Mouse (Mus musculus): ENCODE results near the gene Pias1.

The Pias1 gene

DNA sequence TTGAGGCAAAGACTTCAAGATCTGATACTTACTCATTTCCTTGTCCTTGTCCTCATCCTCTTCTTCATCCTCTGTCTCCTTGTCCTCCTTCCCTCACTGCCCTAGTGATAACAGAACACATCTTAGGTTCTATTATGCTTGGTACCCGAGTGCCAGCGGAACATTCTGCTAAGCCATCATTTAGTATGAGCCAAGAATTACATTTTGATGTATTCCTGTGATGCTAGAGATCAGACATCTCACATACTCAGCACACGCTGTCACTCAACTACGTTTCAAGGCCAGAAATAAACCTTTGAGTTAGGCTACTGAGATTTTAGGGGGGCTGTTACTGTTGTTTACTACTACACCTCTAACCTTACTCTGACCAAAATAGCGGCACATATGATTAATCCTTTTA, at the start of gene Pias1:
TSS of gene Pias1 (minus strand) at position 101 of the 400 bp plus-strand sequence.
- DNase-seq (ENCODE audit: low read depth, low spot score), result no peak

DNA sequence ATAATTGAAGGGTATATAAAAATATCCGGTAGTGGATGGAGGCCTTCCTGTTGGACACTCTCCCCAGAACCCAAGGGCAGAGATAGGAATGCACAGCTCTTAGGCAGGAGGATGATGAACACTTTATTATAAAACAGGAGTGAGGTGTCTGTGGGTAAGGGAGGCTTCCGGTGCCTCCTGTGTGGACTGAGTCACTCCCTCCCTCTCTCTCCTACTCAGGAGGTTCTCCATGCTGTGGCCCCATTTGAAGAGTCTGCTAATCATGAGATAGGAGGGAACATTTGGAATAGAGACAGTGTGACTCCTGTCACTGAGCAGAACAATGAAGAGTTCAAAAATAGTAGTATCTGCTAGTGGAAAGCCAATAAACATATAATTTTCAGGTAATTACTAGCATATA, 47.7 kb upstream of the Pias1 start:
- DNase-seq (ENCODE audit: low read depth, low spot score), result no peak

DNA sequence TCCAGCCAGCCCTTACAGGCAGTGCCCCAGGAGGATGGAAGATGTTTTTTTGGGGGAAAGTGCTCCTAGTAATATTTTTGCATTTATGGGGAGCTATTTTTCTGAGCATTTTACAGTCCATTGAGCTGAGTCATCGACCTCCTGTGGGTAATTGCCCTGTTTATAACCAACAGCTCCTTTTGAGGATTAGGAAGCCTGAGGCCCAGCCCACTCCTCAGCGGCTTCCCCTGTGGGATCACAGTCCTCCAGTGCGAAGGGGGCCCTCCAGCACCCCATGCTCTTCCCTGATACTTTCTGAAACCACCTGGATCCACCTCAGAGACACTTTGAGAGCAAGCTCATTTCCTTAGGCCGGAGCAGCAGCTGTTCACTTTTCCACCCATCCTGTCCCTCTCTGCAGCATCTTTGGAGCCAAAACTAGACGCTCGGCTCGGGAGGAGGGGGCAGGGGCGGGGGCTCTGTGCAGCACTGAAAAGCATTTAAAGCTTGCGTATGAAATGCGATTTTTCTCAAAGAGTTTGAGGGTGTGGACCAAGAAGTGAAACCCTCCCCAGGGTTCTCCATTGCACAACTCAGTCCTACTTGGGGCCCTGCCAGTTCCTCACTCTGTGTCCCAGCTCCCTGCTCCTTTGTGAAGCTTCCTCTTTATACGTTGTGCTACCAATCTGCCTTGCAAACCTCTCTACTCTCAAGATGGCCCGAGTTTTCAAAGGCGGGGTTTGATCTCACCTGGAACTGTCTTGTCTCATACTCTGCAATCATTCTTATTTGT, 43.5 kb upstream of the Pias1 start:
- no peak for DNase-seq (ENCODE audit: low read depth, low spot score)

DNA sequence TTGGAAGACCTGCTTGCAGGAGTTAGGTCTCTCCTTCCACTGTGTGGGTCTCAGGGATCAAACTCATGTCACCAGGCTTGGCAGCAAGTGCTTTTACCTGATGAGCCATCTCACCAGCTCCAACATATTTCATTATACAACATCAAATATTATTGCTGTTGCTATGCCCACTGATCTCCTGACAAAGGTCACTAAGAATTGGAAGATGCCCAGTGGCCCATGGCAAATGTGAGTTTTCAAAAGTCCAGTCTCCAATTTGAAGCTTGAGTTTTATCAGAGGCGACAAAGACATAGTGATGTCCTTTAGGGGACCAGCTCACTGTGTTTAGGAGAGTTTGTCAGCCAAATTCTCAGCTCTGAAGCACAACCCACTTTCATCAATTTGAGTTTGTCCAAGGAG, 34.8 kb upstream of the Pias1 start:
- no peak for DNase-seq (ENCODE audit: low read depth, low spot score)

DNA sequence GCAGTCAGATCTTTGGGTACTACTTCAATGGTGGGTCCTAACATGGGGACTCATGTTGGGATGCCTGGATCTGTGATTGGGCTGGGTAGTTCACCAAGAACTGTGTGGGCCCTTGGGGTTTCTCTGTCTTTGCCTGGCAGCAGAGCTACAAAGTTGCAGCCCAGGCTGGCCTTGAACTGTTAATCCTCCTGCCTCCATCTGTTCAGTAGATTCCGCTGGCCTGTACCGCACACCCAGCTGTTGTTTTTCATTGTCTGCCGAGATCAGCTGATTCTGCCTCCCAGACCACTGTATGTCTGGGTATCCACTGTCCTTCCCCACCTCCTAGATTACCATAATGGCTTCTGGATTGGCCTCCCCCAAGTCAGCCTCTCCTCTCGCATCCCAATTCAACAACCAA, 19.6 kb upstream of the Pias1 start:
- DNase-seq (ENCODE audit: low read depth, low spot score), result no peak

DNA sequence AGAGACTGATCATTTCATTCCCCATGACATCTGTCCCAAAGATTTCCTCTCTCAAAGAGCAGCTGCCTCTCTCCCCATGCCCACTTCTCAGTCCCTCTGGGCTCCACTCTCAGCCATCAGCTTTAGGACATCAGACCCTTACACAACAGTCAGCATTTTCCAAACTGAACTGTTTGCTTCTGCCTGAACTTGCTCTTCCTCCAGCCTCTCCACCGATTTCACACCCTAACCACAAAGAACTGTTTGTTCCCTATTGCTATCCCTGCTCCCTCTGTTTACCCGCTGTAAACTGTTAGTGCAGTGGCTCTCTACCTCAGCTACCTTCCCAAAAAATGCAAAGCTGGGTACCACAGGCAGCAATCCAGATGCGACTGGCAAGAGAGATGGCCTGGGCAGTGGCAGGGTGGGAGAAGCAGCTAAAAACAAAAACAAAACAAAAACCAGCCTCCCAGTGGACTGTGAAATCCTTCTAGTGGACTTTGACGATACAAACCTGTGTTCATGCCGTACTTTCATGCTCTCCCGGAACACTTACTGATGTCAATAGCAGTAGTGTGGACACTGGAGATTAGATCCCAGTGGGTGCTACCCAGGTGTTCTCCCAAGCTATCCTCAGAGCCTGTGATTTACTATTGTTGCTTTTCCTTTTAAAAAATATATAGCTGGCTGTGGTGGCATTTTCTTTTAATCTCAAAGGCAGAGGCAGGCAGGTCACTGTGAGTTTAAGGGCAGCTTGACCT, 18.5 kb upstream of the Pias1 start:
- no peak for DNase-seq (ENCODE audit: low read depth, low spot score)

DNA sequence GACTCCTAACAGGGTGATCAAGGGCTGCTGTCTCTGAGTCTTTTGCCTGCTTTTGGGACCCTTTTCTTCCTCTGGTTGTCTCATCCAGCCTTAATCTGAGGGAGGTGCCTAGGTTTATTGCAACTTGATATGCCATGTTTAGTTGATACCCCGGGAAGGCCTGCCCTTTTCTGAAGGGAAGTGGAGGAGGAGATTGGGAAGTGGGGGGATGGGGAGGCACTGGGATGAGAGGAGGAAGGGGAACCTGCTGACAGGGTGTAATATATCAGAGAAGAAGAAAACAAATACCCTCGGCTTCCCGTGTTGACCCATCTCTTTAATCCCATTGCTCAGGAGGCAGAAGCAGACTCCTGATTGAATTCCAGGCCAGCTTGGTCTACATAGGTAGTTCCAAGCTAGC, 10.8 kb upstream of the Pias1 start:
- DNase-seq (ENCODE audit: low read depth, low spot score), result no peak

DNA sequence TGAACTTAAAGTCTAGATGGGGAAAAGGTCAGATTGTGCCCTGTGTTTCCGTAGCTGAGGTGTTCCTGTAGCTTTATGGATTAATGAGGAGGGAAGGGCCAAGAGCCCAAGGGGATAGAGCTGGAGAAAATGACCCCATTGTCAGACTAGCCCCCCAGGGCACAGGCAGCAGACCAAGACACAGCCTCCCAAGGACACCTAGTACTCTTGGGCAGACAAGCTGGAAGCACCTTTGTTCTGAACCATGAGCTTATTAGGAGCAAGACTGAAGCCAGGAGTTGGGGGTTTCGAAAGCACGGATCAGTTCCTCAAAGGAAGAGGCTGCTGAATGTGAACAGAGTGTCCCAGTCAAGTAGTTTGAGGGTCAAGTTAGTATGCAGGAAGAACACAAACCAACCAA, 9.9 kb upstream of the Pias1 start:
- no peak for DNase-seq (ENCODE audit: low read depth, low spot score)

DNA sequence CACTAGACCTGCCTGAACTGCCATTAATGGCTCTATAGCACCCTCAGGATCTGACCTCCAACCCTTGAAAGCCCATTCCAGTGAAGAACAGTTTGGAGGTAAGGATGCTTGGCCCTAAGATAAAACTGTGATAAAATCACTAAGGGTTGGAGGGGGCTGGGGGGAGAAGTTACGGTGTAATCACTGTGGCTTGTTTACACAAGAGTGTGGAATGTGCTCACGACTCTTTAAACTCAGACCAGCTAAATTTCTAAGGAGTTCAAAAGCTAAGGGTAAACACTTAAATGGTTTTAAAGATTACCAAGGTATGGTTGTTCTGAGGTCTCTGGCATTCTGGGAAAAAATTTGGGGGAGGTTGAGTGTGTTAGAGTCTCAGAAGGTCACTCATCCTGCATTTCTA, 7.5 kb upstream of the Pias1 start:
- DNase-seq (ENCODE audit: low read depth, low spot score), result no peak

DNA sequence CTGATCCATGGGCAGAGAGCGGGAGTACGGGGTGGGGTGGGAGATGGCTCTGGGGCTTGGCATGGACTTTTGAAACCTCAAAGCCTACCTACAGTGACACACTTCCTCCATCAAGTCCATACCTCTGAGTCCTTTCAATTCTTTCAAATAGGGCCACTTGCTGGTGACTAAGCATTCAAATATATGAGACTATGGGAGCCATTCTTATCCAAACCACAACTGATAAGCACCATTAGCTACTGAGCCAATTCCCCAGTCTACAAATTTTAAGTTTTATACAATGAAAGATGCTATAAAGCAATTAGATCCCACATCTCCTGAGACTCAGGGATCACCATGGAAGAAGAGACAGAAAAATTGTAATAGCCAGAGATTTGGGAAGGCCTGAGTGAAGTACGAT, 2.4 kb upstream of the Pias1 start:
- DNase-seq (ENCODE audit: low read depth, low spot score), result no peak

DNA sequence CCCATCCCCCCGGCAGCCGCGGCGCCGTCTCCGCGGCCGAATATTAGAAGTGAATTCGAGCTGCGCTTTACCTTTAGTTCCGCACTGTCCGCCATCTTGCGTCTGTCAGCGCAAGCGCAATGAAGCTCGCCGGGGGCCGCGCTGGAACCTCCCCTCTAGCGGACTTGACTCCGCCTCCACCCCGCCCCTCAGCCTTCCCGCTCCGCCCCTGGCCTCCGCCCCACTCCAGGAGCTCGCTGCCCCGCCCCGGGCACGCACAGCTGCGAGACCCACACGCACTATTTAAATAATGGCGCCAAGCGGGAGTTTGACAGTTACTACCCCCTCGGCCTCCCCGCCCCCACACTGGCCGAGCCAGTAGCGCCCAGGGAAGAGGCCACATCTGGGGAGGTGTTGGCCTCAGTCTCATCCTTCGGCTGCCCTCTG, 6.9 kb downstream of the Pias1 start:
- DNase-seq (ENCODE audit: low read depth, low spot score), result peak; percentile 97

DNA sequence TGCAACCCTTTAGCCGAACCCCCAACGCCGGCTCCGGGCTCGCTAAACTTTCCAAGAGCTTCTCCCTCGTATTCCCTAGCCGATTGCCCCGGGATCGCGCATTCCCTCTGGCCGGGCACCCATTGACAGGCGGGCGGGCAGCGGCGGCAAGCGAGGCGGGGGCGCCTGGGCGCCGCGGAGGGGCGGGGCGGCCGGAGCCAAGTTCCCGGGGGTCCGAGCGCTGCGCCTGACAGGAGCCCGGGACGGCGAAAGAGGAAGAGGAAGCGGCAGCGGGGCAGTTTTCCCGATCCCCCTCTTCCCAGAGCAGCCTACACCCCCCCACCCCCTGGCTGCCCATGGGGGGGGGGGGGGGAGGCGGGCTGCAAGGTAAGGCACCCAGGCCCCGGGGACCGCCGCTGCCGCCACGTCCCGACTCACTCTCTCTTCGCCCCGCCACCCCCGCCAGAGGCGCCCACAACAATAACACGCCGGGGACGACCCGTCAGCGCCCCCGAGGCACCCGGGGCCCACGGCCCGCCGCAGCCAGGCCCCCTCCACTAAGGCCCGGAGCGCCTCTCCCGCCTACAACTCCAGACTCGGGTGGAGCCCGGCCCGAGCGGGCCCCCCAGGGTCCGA, 7.5 kb downstream of the Pias1 start:
- peak; percentile 31 for DNase-seq (ENCODE audit: low read depth, low spot score)

DNA sequence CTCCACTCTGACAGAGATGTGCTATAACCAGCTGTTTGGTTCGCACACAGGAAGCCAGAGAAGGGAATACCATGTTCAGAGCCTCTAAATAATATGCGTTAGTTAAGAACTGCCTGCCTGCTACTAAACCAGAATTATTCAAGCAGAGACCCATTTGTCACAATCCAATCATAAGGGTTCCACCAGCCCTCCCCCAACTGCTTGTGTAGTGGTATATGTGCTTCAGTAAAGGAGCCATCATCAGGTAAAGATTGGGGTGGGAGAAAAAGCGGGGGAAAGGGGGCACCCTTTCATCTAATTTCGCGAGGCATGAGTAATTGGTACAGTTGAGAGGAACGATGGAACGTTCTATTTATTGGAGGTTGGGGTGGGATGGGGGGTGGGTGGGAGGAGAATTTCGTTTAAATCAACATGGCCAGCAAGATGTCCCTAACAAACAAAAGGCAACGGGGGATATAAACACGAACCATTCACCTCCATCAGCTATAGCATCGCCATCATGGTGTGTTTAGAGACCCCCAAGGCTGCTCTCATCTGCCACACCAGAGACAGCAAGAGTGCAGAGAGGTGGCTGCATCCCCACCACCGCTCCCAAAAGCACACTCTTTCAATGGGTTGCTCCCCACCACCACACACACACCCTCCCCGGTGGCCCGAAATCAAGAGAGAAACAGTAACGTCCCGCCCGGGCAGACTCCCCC, 8.1 kb downstream of the Pias1 start:
- DNase-seq (ENCODE audit: low read depth, low spot score), result no peak

DNA sequence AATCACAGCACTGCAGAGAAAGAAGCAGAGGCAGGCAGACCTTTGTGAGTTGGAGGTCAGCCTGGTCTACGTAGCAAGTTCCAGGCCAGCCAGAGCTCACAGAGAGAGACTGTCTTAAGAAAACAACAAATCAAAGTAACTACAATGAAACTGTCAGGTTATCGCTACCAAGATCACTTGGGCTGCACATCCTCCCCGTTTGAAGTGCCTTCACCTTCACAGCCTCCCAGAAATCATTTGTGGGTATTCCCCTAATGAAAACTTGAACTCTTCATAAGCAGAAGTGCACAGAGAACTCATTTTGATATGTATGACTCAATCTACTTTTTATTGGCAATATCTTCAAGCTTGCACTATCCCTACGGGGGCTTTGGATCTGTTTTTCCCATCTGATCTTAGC, 10.6 kb downstream of the Pias1 start:
- DNase-seq (ENCODE audit: low read depth, low spot score), result no peak

DNA sequence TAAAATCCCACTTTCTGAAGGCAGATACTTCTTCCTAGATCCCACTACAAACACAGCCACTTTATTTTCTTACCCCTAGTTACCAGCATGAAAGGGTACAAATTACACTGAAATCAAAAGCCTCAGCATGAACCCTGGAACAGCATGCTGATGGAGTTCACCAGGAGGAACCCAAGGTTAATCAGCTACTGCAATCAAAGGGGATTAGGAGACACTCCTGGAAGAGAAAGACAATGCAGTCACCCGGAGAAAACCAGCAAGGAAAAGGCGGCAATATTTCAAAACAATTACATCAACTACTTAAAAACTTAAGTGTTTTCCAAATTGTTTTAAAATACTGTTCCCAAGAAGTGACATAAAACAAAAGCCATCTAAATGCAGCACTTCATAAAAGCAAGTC, 11.9 kb downstream of the Pias1 start:
- no peak for DNase-seq (ENCODE audit: low read depth, low spot score)

DNA sequence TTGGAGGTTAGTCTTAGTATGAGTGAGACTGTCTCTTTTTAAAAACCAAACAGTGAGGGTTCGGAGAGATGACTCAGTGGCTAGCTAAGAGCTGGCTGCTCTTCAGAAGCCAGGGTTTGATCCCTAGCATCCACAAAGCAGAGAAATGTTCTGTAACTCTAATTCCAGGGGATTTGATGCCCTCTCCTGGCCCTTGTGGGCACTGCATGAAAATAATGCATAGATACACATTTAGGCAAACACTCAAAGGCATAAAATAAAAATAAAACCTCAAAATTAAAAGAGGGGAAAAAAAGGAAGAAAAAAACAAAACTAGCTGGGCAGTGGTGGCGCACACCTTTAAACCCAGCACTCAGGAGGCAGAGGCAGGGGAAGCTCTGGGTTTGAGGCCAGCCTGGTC, 13.3 kb downstream of the Pias1 start:
- DNase-seq (ENCODE audit: low read depth, low spot score), result no peak

DNA sequence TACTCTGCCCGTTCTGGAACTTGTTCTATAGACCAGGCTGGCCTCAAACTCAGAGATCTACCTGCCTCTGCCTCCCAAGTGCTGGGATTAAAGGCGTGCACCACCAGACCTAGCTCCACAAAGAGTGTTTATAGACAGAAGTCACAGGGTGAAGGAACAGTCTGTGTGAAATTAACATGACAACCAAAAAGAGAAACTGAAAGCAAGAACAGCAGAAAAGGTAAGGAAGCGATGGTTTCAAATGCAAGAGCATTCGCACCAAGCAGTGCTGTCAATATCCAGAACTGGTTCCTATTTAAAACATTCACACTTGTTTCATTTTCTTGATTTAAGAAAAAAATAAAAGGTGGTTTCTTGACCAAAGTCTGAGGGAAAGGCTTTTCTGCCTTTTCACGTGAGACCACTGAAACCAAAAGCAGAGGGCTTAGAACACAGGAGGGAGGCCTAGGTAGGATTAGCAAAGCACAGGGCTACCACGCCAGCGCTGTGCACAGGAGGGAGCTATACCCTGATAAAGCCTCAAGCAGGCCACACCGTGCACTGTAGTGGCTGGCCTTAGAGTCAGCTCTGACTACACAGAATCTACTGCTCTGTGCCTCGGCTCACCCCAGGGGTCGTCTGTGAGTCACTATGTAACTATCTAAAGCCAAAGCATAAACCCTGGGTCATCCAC, 15.5 kb downstream of the Pias1 start:
- peak; percentile 13 for DNase-seq (ENCODE audit: low read depth, low spot score)

DNA sequence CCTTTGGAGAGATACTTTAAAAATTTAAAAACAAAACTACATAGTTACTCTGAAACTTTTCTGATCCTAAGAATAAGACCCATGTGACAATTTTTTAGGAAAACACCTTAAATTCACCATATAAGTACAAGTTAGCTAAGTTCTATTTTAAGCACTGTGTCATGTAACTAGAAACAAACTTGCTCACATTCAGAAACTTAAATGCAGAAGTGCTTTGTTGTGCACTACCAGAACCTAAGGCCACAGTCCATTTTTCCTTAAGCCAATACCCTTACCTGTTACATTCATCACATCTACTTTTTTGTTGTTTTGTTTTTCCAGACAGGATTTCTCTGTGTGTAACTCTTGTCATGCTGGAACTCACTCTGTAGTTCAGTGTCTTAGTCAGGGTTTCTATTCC, 17.4 kb downstream of the Pias1 start:
- DNase-seq (ENCODE audit: low read depth, low spot score), result no peak

DNA sequence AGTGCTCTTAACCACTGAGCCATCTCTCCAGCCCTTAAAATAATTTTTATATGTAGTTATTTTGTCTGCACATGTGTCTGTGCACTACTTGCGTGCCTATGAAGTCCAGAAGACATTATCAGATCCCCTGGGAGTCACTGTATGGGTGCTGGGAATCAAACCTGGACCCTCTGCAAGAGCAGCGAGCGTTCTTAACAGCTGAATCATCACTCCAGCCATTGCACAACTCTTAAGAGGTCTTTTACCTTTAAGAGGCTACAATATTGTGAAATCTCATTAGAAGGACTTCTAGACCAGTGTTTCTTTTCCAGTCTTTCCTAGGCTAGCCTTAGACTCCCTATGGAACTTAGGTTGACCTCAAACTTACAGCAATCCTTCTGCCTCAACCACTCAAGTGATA, 21.7 kb downstream of the Pias1 start:
- no peak for DNase-seq (ENCODE audit: low read depth, low spot score)

DNA sequence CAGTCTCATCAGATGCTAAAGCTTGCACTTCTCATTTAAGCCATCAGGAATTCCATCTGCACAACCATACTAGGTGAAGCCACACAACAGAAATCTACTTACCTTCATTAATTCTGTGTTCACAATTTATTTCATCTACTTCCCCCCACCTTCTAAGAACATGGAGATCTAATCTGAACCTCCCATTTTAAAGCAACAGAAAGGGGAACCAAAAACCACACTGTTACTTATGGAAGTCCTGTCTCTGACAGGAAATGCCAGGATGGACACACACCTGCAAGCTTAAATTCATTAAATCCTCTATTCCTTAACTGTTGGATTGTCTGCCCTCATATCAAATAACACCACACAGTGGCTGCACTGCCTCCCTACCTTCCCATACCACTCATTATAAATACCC, 35.0 kb downstream of the Pias1 start:
- no peak for DNase-seq (ENCODE audit: low read depth, low spot score)

DNA sequence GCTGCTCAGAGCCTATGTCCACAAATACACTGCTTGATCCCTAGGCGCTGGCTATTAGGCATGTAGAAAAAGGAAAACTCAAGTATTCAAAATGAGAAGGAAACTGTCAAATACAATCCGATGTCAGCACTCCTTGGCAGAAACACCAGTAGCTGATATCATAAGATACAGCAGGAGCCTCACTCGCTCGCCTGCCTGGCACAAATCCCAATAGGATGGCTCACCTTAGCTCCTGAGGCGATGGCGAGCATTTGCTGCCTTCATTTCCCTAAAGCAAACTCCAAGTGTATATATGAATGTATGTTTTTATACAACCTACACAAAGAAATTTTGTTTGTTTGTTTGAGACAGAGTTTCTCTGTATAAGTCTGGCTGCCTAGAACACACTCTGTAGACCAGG, 42.4 kb downstream of the Pias1 start:
- DNase-seq (ENCODE audit: low read depth, low spot score), result no peak

DNA sequence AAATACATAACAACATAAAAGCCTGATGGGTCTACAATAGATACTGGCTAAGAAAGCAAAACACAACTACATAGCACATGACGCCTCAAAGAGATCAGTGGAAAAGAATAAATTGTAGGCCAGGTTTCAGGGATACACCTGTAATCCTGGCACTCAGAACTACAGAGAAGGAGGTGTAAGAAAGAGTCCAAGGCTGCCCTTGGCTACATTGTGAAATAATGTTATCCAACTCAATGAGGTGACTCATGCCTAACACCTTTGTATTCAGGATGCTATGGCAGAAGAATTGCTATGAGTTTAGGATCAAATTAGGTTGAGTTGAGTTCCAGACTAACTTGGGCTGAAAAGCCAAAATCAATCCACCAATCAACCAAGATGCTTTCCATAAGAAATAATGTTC, 43.7 kb downstream of the Pias1 start:
- DNase-seq (ENCODE audit: low read depth, low spot score), result no peak
